Mouse (Mus musculus) stomach, postnatal 0 days (tissue): ENCODE results near the gene Pdlim1. TPM values are rescaled to one million over a fixed set of nuclear protein-coding genes. Genes with fewer than 3 reads are reported as not detected.

Source experiments
- ATAC-seq: fragments of 200-750 bp; cut with Nextera tagmentation; 2 replicates; pipeline ENCODE4 v1.8.0; 2017; ENCODE audit not compliant: low FRiP score, low TSS enrichment
- DNase-seq: peaks from one replicate; pipeline ENCODE4 v3.0.0-alpha.2; 2016; ENCODE audit warnings: low spot score
- H3K27ac ChIP-seq: fragments of 300-500 bp; sonication (generic); replicated peaks from 2 replicates; pipeline ENCODE4 v1.5.1; 2014; ENCODE audit warnings: mild to moderate bottlenecking, control low read depth
- H3K27me3 ChIP-seq: fragments of 300-500 bp; sonication (generic); 2 replicates; pipeline ENCODE4 v1.6.1; 2014; ENCODE audit warnings: low read length; ENCODE audit not compliant: control insufficient read depth, insufficient read depth
- H3K36me3 ChIP-seq: fragments of 300-500 bp; sonication (generic); 2 replicates; pipeline ENCODE4 v1.6.1; 2014; ENCODE audit warnings: low read length, mixed read lengths; ENCODE audit not compliant: control insufficient read depth, insufficient read depth
- H3K4me1 ChIP-seq: fragments of 300-500 bp; sonication (generic); replicated peaks from 2 replicates; pipeline ENCODE4 v1.6.1; 2014; ENCODE audit warnings: antibody characterized with exemption; ENCODE audit not compliant: control insufficient read depth, insufficient read depth
- H3K4me2 ChIP-seq: fragments of 300-500 bp; sonication (generic); replicated peaks from 2 replicates; pipeline ENCODE4 v1.6.1; 2014; ENCODE audit warnings: low read depth, mild to moderate bottlenecking, control low read depth, moderate library complexity
- H3K4me3 ChIP-seq: fragments of 300-500 bp; sonication (generic); 2 replicates; pipeline ENCODE4 v1.5.1; 2014; ENCODE audit warnings: low read depth, low read length, control low read depth
- H3K9ac ChIP-seq: fragments of 300-500 bp; sonication (generic); 2 replicates; pipeline ENCODE4 v1.6.1; 2014; ENCODE audit warnings: mild to moderate bottlenecking, low read length, control low read depth, mixed read lengths
- H3K9me3 ChIP-seq: fragments of 300-500 bp; sonication (generic); 2 replicates; pipeline ENCODE4 v1.6.1; 2016; ENCODE audit warnings: low read length; ENCODE audit not compliant: control insufficient read depth
- CTCF ChIP-seq: IDR thresholded peaks from 2 replicates; pipeline ENCODE4 v1.5.1; 2016; ENCODE audit warnings: antibody characterized with exemption, low read depth, mild to moderate bottlenecking, moderate library complexity
- EP300 ChIP-seq: optimal IDR thresholded peaks from 2 replicates; pipeline ENCODE3; 2016; ENCODE audit warnings: antibody characterized with exemption
- WGBS: fragments of 180-500 bp; shearing (Covaris S2); extraction: QIAGEN DNeasy Blood & Tissue Kit; methylation state at CpG from one replicate; pipeline ENCODE4 v1.1.7; 2014; 5-methylcytosine and 5-hydroxymethylcytosine counted together
- polyA plus RNA-seq: library from polyadenylated mRNA; unstranded; fragments of >200 nt; fragmentation: Nextera tagmentation; extraction: Ambion mirVana; gene quantifications from 2 replicates; pipeline ENCODE4 v1.2.1, GENCODE M21; 2015

Pdlim1 gene
- polyA plus RNA-seq, 1 experiment from 2014 or later = 298 TPM

DNA sequence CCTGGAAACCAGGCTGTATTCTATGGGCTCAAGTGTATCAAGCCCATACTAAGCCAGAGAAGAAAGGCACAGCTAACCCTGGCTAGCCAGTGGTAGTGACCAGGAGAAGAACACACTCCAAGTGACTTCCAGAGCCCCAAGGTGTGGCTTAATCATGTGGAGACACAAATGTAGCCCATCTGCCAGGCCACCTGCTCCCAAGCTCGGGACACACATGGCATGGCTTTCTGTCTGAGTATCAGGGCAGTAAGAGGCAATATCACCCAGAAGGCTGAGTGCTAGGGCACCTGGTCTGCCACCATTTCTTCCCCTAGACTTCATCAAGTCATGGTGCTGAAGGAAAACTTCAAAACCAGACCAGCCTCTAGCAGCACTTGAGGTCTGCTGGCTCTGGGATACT is 22.6 kb upstream of the Pdlim1 start:
- H3K36me3 ChIP-seq = no peaks in the 10 kb centered on the region
- no peak overlapping the region for H3K4me2 ChIP-seq
- WGBS = 83% methylated on average over 1 of the region's 1 CpGs
- no peaks in the 10 kb centered on the region; the same call in 1 of the 2 replicates for H3K4me1 ChIP-seq
- H3K9ac ChIP-seq = no peak overlapping the region
- H3K4me3 ChIP-seq = no peak overlapping the region
- H3K9me3 ChIP-seq = no peaks in the 10 kb centered on the region
- ATAC-seq = no peak
- DNase-seq = no peak
- H3K27me3 ChIP-seq = no peaks in the 10 kb centered on the region
- no peak for TF ChIP-seq EP300
- TF ChIP-seq CTCF = no peak
- H3K27ac ChIP-seq = no peak overlapping the region

DNA sequence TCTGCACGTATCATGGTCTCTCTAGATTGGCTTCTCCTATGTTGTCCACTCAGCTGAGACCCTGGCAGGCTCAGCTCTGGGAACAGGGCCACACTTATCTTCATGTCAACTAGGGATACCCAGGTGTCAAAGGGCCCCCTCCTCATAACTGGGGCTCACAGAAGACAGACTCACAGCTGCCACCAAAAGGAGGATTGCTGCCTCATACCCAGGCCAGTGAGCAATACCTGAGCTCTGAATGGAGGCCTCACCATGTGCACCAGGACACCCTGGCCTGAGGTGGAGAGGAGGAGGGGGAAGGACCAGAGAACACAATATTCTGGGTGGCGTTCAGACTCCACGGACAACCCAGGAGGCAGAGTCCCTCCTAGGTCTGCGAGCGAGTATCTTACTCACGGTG is 22.1 kb upstream of the Pdlim1 start:
- Histone ChIP-seq H3K4me3 (no peak overlapping the region), H3K36me3 (no peaks in the 10 kb centered on the region), H3K4me1 (no peaks in the 10 kb centered on the region; the same call in 1 of the 2 replicates), H3K4me2 (no peak overlapping the region), H3K27ac (no peak overlapping the region), H3K9me3 (no peaks in the 10 kb centered on the region), H3K27me3 (no peaks in the 10 kb centered on the region), H3K9ac (no peak overlapping the region)
- ATAC-seq = no peak
- TF ChIP-seq EP300 (no peak), CTCF (no peak)
- DNase-seq = no peak
- WGBS = 92% methylated on average over 6 of the region's 6 CpGs

DNA sequence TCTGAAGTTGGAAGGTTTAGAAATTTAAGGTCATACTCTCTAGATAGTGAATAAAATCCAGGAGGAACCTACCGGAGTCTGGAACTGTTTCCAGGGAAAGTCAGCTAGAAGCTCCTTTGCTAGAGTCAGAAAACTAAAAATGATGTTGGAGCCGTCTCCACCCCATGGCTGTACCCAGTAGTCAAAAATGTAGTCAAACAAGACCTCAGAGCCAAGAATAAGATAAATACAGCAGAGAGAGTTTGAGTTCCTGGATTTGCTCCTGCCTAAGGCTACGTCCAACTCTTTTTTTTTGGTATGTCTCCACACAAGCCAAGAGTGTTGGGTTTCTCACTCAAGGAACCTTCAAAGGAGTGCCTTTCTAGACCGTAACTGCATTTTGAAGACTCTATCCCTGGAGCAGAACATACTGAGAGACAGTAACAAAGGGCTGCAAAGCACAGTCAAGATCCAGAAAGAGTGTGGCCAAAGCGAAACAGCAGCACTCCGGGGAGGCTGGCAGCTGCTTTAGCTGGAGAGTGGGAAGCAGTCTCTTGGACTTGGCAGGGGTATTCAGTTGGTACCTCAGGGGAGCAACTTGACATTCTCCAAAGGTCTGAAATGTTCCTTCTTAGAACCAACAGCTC is 18.6 kb upstream of the Pdlim1 start:
- no peaks in the 10 kb centered on the region; the same call in 1 of the 2 replicates for H3K4me1 ChIP-seq
- no peak overlapping the region for H3K4me2 ChIP-seq
- ATAC-seq = no peak; the same call in 1 of the 2 replicates
- DNase-seq = no peak
- H3K4me3 ChIP-seq = no peak overlapping the region
- H3K27me3 ChIP-seq = no peaks in the 10 kb centered on the region
- TF ChIP-seq CTCF = no peak
- no peaks in the 10 kb centered on the region for H3K9me3 ChIP-seq
- no peaks in the 10 kb centered on the region for H3K36me3 ChIP-seq
- no peak overlapping the region for H3K9ac ChIP-seq
- 50% methylated on average over 6 of the region's 6 CpGs for WGBS
- H3K27ac ChIP-seq = no peak overlapping the region; the same call in 1 of the 2 replicates

GRCm38 (mm10) chr19:40288415-40288814 is 16.8 kb upstream of the Pdlim1 start:
- Histone ChIP-seq H3K4me1 (no peaks in the 10 kb centered on the region; the same call in 1 of the 2 replicates), H3K9ac (no peak overlapping the region), H3K27ac (no peak overlapping the region), H3K27me3 (no peaks in the 10 kb centered on the region), H3K36me3 (no peaks in the 10 kb centered on the region), H3K4me3 (no peak overlapping the region), H3K4me2 (no peak overlapping the region), H3K9me3 (no peaks in the 10 kb centered on the region)
- WGBS = 89% methylated on average over 9 of the region's 9 CpGs
- TF ChIP-seq CTCF (no peak), EP300 (no peak)
- DNase-seq = no peak
- ATAC-seq = no peak

DNA sequence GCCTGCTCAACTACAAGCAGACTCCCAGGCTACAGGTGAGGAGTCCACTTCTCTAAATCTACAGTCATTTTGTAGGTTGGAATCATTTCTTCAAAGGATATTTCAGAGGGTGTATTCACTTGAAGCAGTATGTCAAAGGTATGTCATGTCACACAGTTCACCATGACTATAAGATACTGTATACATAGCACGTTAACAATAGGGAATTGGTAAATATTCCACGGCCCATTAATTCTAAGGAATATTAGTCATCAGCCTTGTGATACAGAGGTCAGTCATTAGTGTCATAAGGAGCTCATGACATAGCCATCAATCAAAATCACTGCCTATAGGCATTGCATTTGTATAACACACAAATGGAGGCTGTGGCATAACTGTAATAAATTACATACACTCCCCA is 13.1 kb upstream of the Pdlim1 start:
- DNase-seq = no peak
- Histone ChIP-seq H3K27me3 (no peaks in the 10 kb centered on the region), H3K4me1 (no peaks in the 10 kb centered on the region), H3K27ac (no peak overlapping the region), H3K36me3 (no peaks in the 10 kb centered on the region), H3K4me3 (no peak overlapping the region), H3K9me3 (0 out of 2 replicates have a peak, but pooled peaks cover 3% of the 10 kb centered on the region), H3K9ac (no peak overlapping the region), H3K4me2 (no peak overlapping the region)
- ATAC-seq = peak; percentile 90
- 36% methylated on average over 2 of the region's 2 CpGs for WGBS
- TF ChIP-seq CTCF (no peak), EP300 (no peak)

DNA sequence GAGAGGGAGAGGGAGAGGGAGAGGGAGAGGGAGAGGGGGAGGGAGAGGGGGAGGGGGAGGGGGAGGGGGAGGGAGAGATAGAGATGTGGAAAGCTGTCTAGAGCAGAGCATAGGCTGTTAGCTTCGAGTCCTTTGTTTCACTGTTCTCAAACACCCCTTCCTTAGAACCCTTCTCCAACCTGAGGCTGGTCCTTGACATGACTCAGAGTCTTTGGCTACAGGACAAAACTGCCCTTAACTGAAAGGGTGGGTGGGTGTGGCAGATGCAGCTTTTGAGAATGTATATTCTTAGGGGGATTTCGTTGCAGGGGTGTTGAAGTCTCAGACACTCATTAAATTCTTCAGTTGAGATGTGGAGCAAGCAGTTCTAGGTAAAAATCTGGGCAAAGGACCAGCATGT is 11.8 kb upstream of the Pdlim1 start:
- Histone ChIP-seq H3K4me1 (no peaks in the 10 kb centered on the region), H3K27me3 (no peaks in the 10 kb centered on the region), H3K27ac (no peak overlapping the region), H3K9me3 (0 out of 2 replicates have a peak, but pooled peaks cover 3% of the 10 kb centered on the region), H3K4me2 (no peak overlapping the region), H3K4me3 (no peak overlapping the region), H3K36me3 (no peaks in the 10 kb centered on the region), H3K9ac (no peak overlapping the region)
- no peak for TF ChIP-seq EP300
- no peak for TF ChIP-seq CTCF
- WGBS = 52% methylated on average over 2 of the region's 2 CpGs
- ATAC-seq (no peak), DNase-seq (no peak)
